Mouse (Mus musculus): Measurements from ENCODE around the gene Prrg2. TPM values are rescaled to one million over a fixed set of nuclear protein-coding genes. Genes with fewer than 3 reads are reported as not detected.

Gene Prrg2
- polyA plus RNA-seq, 1 experiment from 2014 or later: 33.7 TPM

GRCm38 (mm10) chr7:45053117-45053930 lies 9.2 kb downstream of the Prrg2 start:
- Histone ChIP-seq H3K4me1 (peaks cover 39% of the 10 kb centered on the region), H3K4me2 (peak overlapping the region; percentile 97), H3K9ac (peak overlapping the region; percentile 87), H3K36me3 (peaks cover 27% of the 10 kb centered on the region), H3K27me3 (no peaks in the 10 kb centered on the region), H3K4me3 (replicated peaks) (peak overlapping the region; percentile 80), H3K27ac (peak overlapping the region; percentile 100), H3K9me3 (replicated peaks) (no peaks in the 10 kb centered on the region)
- ATAC-seq (replicated peaks; ENCODE audit: low FRiP score): peak; percentile 47
- WGBS: under 1% methylated on average over 50 of the region's 59 CpGs

DNA sequence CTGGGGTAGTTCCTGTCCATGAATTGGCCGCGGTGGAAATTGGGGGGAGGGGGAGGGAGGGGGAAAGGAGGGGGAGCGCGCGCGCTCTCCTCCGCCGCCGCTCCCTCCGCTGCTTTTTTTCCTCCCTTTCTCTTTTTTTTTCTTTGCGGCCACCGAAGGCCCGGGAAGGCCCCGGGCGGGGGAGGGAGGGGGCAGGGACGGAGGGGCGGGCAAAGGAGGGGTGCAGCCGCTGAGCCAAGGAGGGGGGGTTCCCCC lies 9.7 kb downstream of the Prrg2 start, which contains the start of gene Prr12:
Gene Prr12, minus strand, starts transcription at position 20 of the 255 bp plus-strand sequence.
- Histone ChIP-seq H3K36me3 (peaks cover 32% of the 10 kb centered on the region), H3K4me2 (peak within 1 kb of the TSS; percentile 97), H3K4me3 (replicated peaks) (peak within 1 kb of the TSS; percentile 80), H3K4me1 (peaks cover 39% of the 10 kb centered on the region), H3K9me3 (replicated peaks) (no peaks in the 10 kb centered on the region), H3K27ac (peak within 1 kb of the TSS; percentile 100), H3K27me3 (no peaks in the 10 kb centered on the region), H3K9ac (peak within 1 kb of the TSS; percentile 87)
- WGBS: 0% methylated on average over 9 of the region's 18 CpGs
- no peak for ATAC-seq (replicated peaks; ENCODE audit: low FRiP score)

DNA sequence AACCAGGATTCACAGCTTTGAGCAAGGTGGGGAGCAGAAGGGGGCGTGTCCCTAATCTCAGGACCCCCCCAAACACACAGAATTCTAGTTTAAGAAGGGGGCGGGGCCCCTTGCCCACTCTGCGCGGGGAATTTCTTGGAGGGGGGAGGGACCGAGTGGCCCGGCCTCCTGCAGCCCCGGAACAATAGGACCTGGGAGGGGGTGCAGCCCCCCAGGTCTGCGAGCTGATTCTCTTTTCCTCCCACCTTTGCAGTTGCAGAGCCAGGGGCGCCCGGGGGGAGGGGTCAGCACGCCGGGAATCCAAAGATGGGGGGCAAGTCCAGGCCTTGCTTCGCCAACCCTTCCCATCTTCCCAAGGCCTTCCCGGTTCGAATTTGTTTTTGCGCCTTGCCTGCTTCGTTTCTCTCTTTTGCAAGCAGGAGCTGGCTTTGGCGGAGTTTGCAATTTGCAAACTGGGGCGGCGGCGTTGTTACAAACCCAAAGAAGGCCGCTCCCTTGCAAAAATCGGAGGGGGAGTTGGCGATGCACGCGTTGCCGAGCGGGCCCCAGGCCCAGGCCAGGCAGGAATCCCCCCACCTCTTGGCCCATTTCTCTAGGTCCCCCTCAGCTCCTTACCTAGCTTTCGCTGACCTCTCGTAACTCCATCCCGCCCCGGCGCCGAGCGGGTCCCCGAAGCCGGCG lies 10.2 kb downstream of the Prrg2 start:
- Histone ChIP-seq H3K36me3 (peaks cover 37% of the 10 kb centered on the region), H3K27ac (peak overlapping the region; percentile 100), H3K9ac (peak overlapping the region; percentile 87), H3K27me3 (no peaks in the 10 kb centered on the region), H3K4me1 (peaks cover 39% of the 10 kb centered on the region), H3K4me2 (peak overlapping the region; percentile 97), H3K9me3 (replicated peaks) (no peaks in the 10 kb centered on the region), H3K4me3 (replicated peaks) (peak overlapping the region; percentile 80)
- under 1% methylated on average over 37 of the region's 38 CpGs for WGBS
- ATAC-seq (replicated peaks; ENCODE audit: low FRiP score): no peak

DNA sequence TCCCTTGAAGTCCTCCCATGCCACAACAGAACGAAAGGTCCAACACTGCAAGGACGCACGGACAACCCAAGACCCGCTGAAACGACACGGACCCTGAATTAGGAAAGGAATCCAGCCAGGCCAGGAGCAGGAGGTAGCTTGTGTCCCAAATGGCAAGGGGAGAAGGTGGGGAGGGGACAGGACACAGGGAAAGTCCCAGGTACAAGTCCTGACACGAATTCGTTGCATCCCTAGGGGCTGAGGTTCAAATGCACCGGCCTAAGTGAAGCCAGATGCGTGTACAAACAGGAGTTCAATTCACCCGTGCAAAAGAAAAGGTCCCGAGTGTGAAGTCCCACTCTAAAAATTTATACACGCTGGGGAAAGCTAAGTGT lies 10.9 kb downstream of the Prrg2 start:
- 1% methylated on average over 13 of the region's 13 CpGs for WGBS

DNA sequence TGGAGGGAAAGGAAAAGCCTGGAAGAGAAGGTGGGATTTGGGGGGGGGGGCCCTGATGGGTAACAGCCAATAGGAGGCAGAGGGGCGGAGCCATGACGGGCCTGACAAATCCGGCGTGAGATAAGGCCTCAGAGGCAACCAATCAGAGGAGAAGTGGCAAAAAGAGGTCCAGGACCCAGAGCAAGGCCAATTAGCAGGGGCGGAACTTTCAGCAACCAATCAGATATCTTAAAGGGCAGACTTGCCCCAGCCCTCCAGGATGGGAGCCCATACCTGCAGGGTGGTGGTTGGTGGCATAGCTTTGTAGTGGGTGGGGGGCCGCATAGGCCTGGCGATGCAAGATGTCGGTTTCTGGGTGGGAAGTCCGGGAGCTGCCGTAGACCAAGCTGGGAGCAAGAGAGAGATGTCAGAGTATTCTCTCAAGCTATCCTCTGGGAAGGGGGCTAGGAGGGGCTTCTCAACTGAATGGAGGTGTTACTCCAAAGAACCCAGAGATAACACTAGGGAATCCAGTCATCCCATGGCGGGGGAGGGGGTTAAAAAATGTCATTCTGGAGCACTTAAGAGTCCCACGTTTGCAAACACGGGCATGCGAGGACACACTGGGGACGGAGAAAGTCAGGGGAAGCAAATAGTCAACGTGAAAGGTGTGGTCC lies 11.4 kb downstream of the Prrg2 start:
- Histone ChIP-seq H3K36me3 (peaks cover 50% of the 10 kb centered on the region), H3K4me3 (replicated peaks) (peak overlapping the region; percentile 80), H3K9me3 (replicated peaks) (no peaks in the 10 kb centered on the region), H3K27me3 (no peaks in the 10 kb centered on the region), H3K27ac (peak overlapping the region; percentile 100), H3K4me2 (peak overlapping the region; percentile 97), H3K9ac (peak overlapping the region; percentile 87), H3K4me1 (peaks cover 46% of the 10 kb centered on the region)
- peak; percentile 13; the same call in 1 of the 2 replicates for ATAC-seq (replicated peaks; ENCODE audit: low FRiP score)
- WGBS: 6% methylated on average over 16 of the region's 16 CpGs

More for the DNA sequence above, 10.9 kb downstream of the Prrg2 start:
- Histone ChIP-seq H3K4me2 (peak overlapping the region; percentile 97), H3K9me3 (replicated peaks) (no peaks in the 10 kb centered on the region), H3K36me3 (peaks cover 44% of the 10 kb centered on the region), H3K4me3 (replicated peaks) (peak overlapping the region; percentile 80), H3K4me1 (peaks cover 43% of the 10 kb centered on the region), H3K27ac (peak overlapping the region; percentile 100), H3K9ac (peak overlapping the region; percentile 87), H3K27me3 (no peaks in the 10 kb centered on the region)
- ATAC-seq (replicated peaks; ENCODE audit: low FRiP score): no peak

DNA sequence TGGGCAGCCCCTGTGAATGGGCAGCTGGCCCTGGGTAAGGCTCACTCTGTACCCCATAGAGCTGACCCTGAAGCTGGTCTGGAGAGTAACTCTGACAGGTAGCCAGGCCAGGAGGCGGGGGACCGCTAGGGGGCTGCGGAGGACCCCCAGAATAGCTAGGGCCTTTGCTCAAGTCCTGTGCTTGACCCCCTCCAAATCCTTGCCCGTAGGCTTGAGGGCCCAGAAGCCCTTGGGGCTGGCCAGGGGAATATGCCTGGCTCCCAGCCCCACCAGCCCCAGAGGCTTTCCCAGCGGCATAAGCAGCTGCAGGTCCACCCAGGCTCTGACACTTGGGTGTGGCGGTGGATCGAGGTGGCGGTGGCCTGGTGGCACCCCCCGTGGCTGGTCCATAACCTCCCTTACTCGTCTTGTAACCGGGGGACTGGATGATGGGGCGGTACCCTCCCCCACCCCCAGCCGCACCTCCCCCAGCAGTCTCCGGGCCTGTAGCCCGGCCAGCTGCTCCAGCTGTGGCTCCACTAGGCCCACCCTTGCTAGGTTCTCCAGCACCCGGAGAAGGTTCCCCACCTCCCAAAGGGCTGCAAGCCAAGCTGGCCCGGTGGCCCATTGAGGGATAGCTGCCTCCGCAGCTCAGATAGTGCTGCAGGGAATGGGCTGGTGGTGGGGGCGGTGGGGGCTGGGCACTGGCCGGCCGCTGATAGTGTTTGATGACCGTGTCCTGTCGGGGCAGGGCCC lies 13.4 kb downstream of the Prrg2 start:
- Histone ChIP-seq H3K9ac (no peak overlapping the region), H3K27ac (no peak overlapping the region), H3K4me2 (no peak overlapping the region), H3K36me3 (peaks cover 69% of the 10 kb centered on the region), H3K4me3 (replicated peaks) (no peak overlapping the region), H3K9me3 (replicated peaks) (no peaks in the 10 kb centered on the region), H3K4me1 (peaks cover 41% of the 10 kb centered on the region), H3K27me3 (no peaks in the 10 kb centered on the region)
- WGBS: 90% methylated on average over 23 of the region's 23 CpGs
- ATAC-seq (replicated peaks; ENCODE audit: low FRiP score): no peak

GRCm38 (mm10) chr7:45048001-45048890 lies 14.2 kb downstream of the Prrg2 start:
- no peak overlapping the region for H3K4me3 ChIP-seq (replicated peaks)
- no peak overlapping the region for H3K4me2 ChIP-seq
- no peak overlapping the region for H3K9ac ChIP-seq
- no peaks in the 10 kb centered on the region for H3K9me3 ChIP-seq (replicated peaks)
- no peak for ATAC-seq (replicated peaks; ENCODE audit: low FRiP score)
- peaks cover 36% of the 10 kb centered on the region for H3K4me1 ChIP-seq
- H3K36me3 ChIP-seq: peaks cover 78% of the 10 kb centered on the region
- 93% methylated on average over 38 of the region's 38 CpGs for WGBS
- no peak overlapping the region for H3K27ac ChIP-seq
- no peaks in the 10 kb centered on the region for H3K27me3 ChIP-seq

DNA sequence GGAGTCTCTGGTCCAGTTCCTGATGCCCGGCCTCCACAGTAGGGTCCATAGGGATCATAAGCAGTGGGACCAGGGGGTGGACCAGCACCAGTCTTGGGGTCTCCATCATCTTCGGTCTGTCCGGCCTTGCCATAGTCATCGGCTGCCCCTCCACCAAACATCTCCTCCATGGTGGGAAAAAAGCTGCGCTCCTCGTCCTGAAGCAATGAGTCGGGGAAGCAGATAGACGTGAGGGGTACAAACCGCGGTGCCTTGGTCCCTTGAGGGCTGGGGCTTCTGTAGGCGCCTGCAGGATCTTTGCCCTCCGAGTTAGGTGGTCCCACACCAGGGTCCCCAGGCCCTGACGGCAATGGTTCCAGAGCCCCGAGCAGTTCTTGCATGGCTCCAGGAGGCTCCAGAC lies 15.0 kb downstream of the Prrg2 start:
- no peak for ATAC-seq (replicated peaks; ENCODE audit: low FRiP score)

GRCm38 (mm10) chr7:45046853-45047350 lies 15.6 kb downstream of the Prrg2 start:
- no peak overlapping the region for H3K4me2 ChIP-seq
- 94% methylated on average over 26 of the region's 26 CpGs for WGBS
- H3K4me1 ChIP-seq: peaks cover 35% of the 10 kb centered on the region
- no peak overlapping the region for H3K4me3 ChIP-seq (replicated peaks)
- no peak overlapping the region for H3K27ac ChIP-seq
- H3K9ac ChIP-seq: no peak overlapping the region
- H3K27me3 ChIP-seq: no peaks in the 10 kb centered on the region
- ATAC-seq (replicated peaks; ENCODE audit: low FRiP score): no peak
- peaks cover 91% of the 10 kb centered on the region for H3K36me3 ChIP-seq
- H3K9me3 ChIP-seq (replicated peaks): no peaks in the 10 kb centered on the region

More for the DNA sequence above, 15.0 kb downstream of the Prrg2 start:
- Histone ChIP-seq H3K4me3 (replicated peaks) (no peak overlapping the region), H3K9ac (no peak overlapping the region), H3K27me3 (no peaks in the 10 kb centered on the region), H3K4me2 (no peak overlapping the region), H3K27ac (no peak overlapping the region), H3K4me1 (peaks cover 36% of the 10 kb centered on the region), H3K36me3 (peaks cover 85% of the 10 kb centered on the region), H3K9me3 (replicated peaks) (no peaks in the 10 kb centered on the region)
- 96% methylated on average over 14 of the region's 14 CpGs for WGBS

DNA sequence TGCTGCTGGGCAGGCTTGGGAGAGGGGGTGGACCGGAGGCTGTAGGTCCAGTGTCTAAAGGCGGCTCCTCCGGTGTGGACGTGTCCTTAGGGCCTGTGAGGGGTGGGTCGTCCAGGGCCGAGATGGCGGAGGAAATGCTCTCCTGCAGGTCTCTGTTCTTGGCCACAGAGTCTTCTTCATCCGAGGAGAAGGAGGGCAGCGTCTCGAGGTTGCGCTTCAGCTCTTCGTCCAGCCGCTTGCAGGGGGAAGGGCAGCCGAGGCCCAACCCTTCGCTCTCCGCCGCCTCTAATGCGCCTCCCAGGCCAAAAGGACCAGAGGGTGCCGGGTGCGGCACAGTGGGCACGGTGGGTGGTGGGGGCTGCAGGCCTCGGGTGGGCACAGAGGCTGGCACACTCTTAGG lies 16.7 kb downstream of the Prrg2 start:
- no peak for ATAC-seq (replicated peaks; ENCODE audit: low FRiP score)
- Histone ChIP-seq H3K4me2 (no peak overlapping the region), H3K4me1 (peaks cover 23% of the 10 kb centered on the region), H3K36me3 (peaks cover 99% of the 10 kb centered on the region), H3K27ac (no peak overlapping the region), H3K4me3 (replicated peaks) (no peak overlapping the region), H3K9ac (no peak overlapping the region), H3K27me3 (no peaks in the 10 kb centered on the region), H3K9me3 (replicated peaks) (no peaks in the 10 kb centered on the region)
- WGBS: 91% methylated on average over 22 of the region's 22 CpGs

DNA sequence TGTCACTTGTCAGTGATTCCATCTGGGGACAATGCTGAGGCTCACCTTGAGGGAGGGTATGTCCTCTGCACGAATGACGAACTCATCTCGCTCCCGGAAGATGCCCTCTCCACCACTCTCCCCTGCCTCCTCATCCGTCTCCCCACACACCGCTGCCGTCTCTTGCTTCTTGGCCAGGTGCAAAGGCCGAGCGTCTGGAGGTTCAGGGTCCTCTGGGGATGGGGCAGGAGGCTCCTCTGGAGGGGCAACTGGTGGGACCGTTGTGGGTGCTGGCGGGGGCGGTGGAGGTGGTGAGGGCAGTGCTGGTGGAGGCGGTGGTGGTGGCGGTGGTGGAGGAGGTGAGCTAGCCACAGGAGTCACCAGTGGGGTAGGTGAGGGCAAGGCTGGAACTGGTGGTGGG lies 19.2 kb downstream of the Prrg2 start:
- Histone ChIP-seq H3K4me2 (no peak overlapping the region), H3K27ac (no peak overlapping the region), H3K27me3 (no peaks in the 10 kb centered on the region), H3K4me3 (replicated peaks) (no peak overlapping the region), H3K9me3 (replicated peaks) (no peaks in the 10 kb centered on the region), H3K4me1 (0 out of 2 replicates have a peak, but pooled peaks cover 7% of the 10 kb centered on the region), H3K9ac (no peak overlapping the region), H3K36me3 (peaks cover 100% of the 10 kb centered on the region)
- ATAC-seq (replicated peaks; ENCODE audit: low FRiP score): no peak
- 90% methylated on average over 14 of the region's 14 CpGs for WGBS
